Mouse (Mus musculus) myocyte (in vitro differentiated cells): ENCODE measurements at regions not wholly inside any gene's neighbourhood (a gene's known extent, or its start where the extent isn't known, plus 50 kb on each side); places are given as distances from the start of the nearest gene placed in this dataset.

Experiments used
- H3K27me3 ChIP-seq: one replicate; pipeline ENCODE4 v1.6.1; 2011; ENCODE audit not compliant: control insufficient read depth, insufficient read depth, insufficient read length
- H3K36me3 ChIP-seq: one replicate; pipeline ENCODE4 v1.6.1; 2011; ENCODE audit not compliant: control insufficient read depth, insufficient read depth
- H3K4me2 ChIP-seq: one replicate; pipeline ENCODE4 v1.6.1; 2011; ENCODE audit warnings: low read depth, control low read depth
- H3K4me3 ChIP-seq: one replicate; pipeline ENCODE4 v1.5.1; 2011; ENCODE audit warnings: mild to moderate bottlenecking, control low read depth, moderate library complexity
- H3K79me2 ChIP-seq: one replicate; pipeline ENCODE4 v1.6.1; 2011; ENCODE audit not compliant: control insufficient read depth, insufficient read depth
- H3ac ChIP-seq: one replicate; pipeline ENCODE4 v1.6.1; 2011; ENCODE audit not compliant: control insufficient read depth, insufficient read length
- CEBPB ChIP-seq: IDR thresholded peaks from 2 replicates; pipeline ENCODE4 v1.6.1; 2011; ENCODE audit warnings: mild to moderate bottlenecking, moderate library complexity; ENCODE audit not compliant: poor library complexity, insufficient read depth, severe bottlenecking
- E2F4 ChIP-seq: IDR thresholded peaks from one replicate; pipeline ENCODE4 v1.6.1; 2011; ENCODE audit warnings: mild to moderate bottlenecking, control low read depth, moderate library complexity; ENCODE audit not compliant: insufficient read depth
- MAX ChIP-seq: IDR thresholded peaks from one replicate; pipeline ENCODE4 v1.6.1; 2011; ENCODE audit warnings: low read depth, mild to moderate bottlenecking, control low read depth
- MYOD1 ChIP-seq, 3 experiments: IDR thresholded peaks; one replicate each; pipeline ENCODE4 v1.6.1; 2011; ENCODE audit warnings: control low read depth in 2 of 3, low read depth in 2 of 3, mild to moderate bottlenecking in 2 of 3, moderate library complexity in 1 of 3; ENCODE audit not compliant: insufficient read length in 2 of 3, control insufficient read depth in 1 of 3
- MYOG ChIP-seq, 3 experiments: IDR thresholded peaks; one replicate each; pipeline ENCODE4 v1.6.1; 2011; ENCODE audit warnings: control low read depth in 2 of 3, low read depth in 2 of 3, mild to moderate bottlenecking in 2 of 3; ENCODE audit not compliant: insufficient read length in 2 of 3, control insufficient read depth in 1 of 3, insufficient read depth in 1 of 3
- POLR2A ChIP-seq: IDR thresholded peaks from one replicate; pipeline ENCODE4 v1.6.1; 2011; ENCODE audit warnings: low read depth, mild to moderate bottlenecking, control low read depth, moderate library complexity; ENCODE audit not compliant: insufficient read length
- POLR2AphosphoS2 ChIP-seq: IDR thresholded peaks from one replicate; pipeline ENCODE4 v1.6.1; 2011; ENCODE audit warnings: low read depth, control low read depth; ENCODE audit not compliant: insufficient read length
- REST ChIP-seq: IDR thresholded peaks from one replicate; pipeline ENCODE4 v1.6.1; 2011; ENCODE audit warnings: mild to moderate bottlenecking, control low read depth, moderate library complexity; ENCODE audit not compliant: insufficient read depth, insufficient read length
- SRF ChIP-seq: IDR thresholded peaks from one replicate; pipeline ENCODE4 v1.6.1; 2011; ENCODE audit warnings: low read depth; ENCODE audit not compliant: control insufficient read depth, insufficient read length
- TCF12 ChIP-seq: IDR thresholded peaks from one replicate; pipeline ENCODE4 v1.6.1; 2011; ENCODE audit warnings: mild to moderate bottlenecking, control low read depth; ENCODE audit not compliant: poor library complexity, insufficient read depth, severe bottlenecking
- TCF3 ChIP-seq: IDR thresholded peaks from one replicate; pipeline ENCODE4 v1.6.1; 2011; ENCODE audit warnings: low read depth, control low read depth; ENCODE audit not compliant: insufficient read length
- USF1 ChIP-seq: IDR thresholded peaks from one replicate; pipeline ENCODE4 v1.6.1; 2011; ENCODE audit warnings: low read depth, mild to moderate bottlenecking, control low read depth, moderate library complexity

- Histone ChIP-seq H3K27me3 (no peaks in the 10 kb centered on the region), H3K79me2 (no peaks in the 10 kb centered on the region), H3ac (no peak overlapping the region), H3K4me3 (no peak overlapping the region), H3K36me3 (no peaks in the 10 kb centered on the region), H3K4me2 (no peak overlapping the region)
- no peak for TF ChIP-seq TCF3
- no peak for TF ChIP-seq REST
These were observed 666.5 kb downstream of the Cps1 start for GRCm38 (mm10) chr1:67789371-67789770.

GRCm38 (mm10) chr1:67795066-67795465 lies 672.2 kb downstream of the Cps1 start:
- Histone ChIP-seq H3K4me2 (no peak overlapping the region), H3K27me3 (no peaks in the 10 kb centered on the region), H3K79me2 (no peaks in the 10 kb centered on the region), H3K36me3 (no peaks in the 10 kb centered on the region), H3K4me3 (no peak overlapping the region), H3ac (no peak overlapping the region)
- TF ChIP-seq TCF12 = no peak
- no peak for TF ChIP-seq POLR2AphosphoS2

DNA sequence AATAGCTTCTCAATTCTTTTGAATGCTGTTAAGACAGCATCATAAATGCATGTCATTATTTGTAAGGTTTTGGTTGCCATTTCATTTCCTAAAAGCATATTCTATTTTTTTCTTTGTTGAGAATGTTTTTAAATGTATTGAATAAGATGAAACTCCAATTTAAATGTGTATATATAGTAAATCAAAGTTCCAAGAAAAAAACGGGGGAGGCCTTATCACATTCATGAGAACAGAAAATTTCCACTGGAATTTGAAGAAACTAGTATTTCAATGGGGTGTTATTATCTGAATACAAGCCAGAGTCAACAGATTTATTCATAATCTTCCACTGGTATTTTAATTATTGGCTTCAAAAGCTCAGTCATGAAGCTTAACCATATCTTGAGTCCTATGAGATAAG lies 672.7 kb downstream of the Cps1 start:
- Histone ChIP-seq H3ac (no peak overlapping the region), H3K27me3 (no peaks in the 10 kb centered on the region), H3K79me2 (no peaks in the 10 kb centered on the region), H3K36me3 (no peaks in the 10 kb centered on the region), H3K4me2 (no peak overlapping the region), H3K4me3 (no peak overlapping the region)
- TF ChIP-seq POLR2AphosphoS2 (no peak), E2F4 (no peak), REST (no peak), TCF12 (no peak), MAX (no peak), SRF (no peak), USF1 (no peak), TCF3 (no peak), CEBPB (no peak), MYOD1 (IDR thresholded peaks at IDR 0.05; ENCODE audit: control insufficient read depth in 1 of 3, insufficient read length in 2 of 3, low read depth in 2 of 3) (no peak), POLR2A (no peak), MYOG (IDR thresholded peaks at IDR 0.05; ENCODE audit: control insufficient read depth in 1 of 3, insufficient read depth in 1 of 3, insufficient read length in 2 of 3, low read depth in 2 of 3) (no peak)

DNA sequence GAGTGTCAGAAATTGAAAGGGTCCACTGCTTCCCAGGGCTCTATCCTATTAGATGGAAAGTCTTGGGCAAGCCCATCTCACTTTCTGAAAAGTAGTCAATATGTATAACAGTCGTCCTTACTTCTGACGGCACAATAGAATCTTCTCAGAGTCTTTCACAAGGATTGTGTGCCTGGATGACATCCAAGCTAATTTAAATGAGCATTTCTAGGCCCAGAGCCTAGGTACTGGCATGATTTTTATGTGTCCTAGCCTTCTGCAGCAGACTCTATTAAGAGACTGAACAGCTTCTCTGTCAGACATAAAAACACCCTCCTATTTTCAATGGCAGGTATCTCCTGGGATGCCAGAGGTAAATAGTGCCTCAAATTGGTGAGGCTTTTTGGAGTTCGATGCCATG lies 680.5 kb downstream of the Cps1 start:
- TF ChIP-seq TCF3 (no peak), TCF12 (no peak), MYOG (IDR thresholded peaks at IDR 0.05; ENCODE audit: control insufficient read depth in 1 of 3, insufficient read depth in 1 of 3, insufficient read length in 2 of 3, low read depth in 2 of 3) (no peak), POLR2AphosphoS2 (no peak), USF1 (no peak), REST (no peak), MAX (no peak), E2F4 (no peak), MYOD1 (IDR thresholded peaks at IDR 0.05; ENCODE audit: control insufficient read depth in 1 of 3, insufficient read length in 2 of 3, low read depth in 2 of 3) (no peak), POLR2A (no peak), CEBPB (no peak), SRF (no peak)
- no peak overlapping the region for H3K4me3 ChIP-seq
- no peaks in the 10 kb centered on the region for H3K79me2 ChIP-seq

DNA sequence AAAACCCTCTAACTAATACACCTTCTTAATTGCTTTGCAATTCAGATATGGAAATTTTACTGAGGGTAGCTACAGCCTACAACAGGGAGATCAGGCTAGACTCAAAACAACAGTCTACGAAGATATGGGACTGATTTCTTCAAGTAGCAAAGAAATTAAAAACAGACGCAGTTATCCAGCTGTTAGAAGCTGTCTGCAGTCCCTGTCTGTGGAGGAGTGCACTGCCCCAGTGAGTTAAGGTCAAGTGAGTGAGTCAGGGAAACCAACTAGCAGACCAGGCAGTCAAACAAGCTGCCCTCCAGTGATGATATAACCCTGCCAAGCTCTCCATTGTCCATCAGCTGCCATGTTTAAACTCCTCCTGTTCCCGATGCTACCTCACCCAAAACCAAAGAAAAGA lies 697.3 kb downstream of the Cps1 start:
- H3K4me2 ChIP-seq = no peak overlapping the region
- no peaks in the 10 kb centered on the region for H3K36me3 ChIP-seq
- H3K27me3 ChIP-seq = no peaks in the 10 kb centered on the region
- H3K79me2 ChIP-seq = no peaks in the 10 kb centered on the region
- H3ac ChIP-seq = no peak overlapping the region
- no peak overlapping the region for H3K4me3 ChIP-seq
- TF ChIP-seq MYOD1 (IDR thresholded peaks at IDR 0.05; ENCODE audit: control insufficient read depth in 1 of 3, insufficient read length in 2 of 3, low read depth in 2 of 3) (peak in 1 of 3 experiments; percentile 29), MYOG (IDR thresholded peaks at IDR 0.05; ENCODE audit: control insufficient read depth in 1 of 3, insufficient read depth in 1 of 3, insufficient read length in 2 of 3, low read depth in 2 of 3) (no peak)

More for the DNA sequence above, 680.5 kb downstream of the Cps1 start:
- H3ac ChIP-seq = no peak overlapping the region
- H3K4me2 ChIP-seq = no peak overlapping the region
- H3K36me3 ChIP-seq = no peaks in the 10 kb centered on the region
- no peaks in the 10 kb centered on the region for H3K27me3 ChIP-seq

DNA sequence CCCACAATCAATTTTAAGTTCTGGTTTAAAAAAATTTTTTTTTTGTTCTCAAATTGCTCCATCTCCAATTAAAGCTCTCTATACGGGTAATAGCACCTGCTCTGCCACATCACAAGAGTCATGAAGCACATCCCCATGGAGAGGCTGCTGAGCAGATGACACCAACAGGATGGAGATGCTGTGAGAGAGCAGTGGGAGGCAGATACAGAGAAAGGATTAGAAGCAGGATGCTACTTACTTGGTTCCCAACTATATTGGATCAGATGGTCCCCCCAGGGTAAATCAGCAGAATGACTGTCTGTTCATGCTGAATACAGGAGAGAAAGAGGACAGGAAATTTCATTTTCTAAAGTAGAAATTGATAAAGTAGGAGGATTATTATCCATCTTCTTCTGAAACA lies 725.2 kb downstream of the Cps1 start:
- no peaks in the 10 kb centered on the region for H3K79me2 ChIP-seq
- H3K36me3 ChIP-seq = no peaks in the 10 kb centered on the region
- H3K27me3 ChIP-seq = no peaks in the 10 kb centered on the region
- TF ChIP-seq USF1 (no peak), MYOD1 (IDR thresholded peaks at IDR 0.05; ENCODE audit: control insufficient read depth in 1 of 3, insufficient read length in 2 of 3, low read depth in 2 of 3) (no peak), TCF3 (no peak), POLR2A (no peak), MAX (no peak), REST (no peak), CEBPB (no peak), POLR2AphosphoS2 (no peak)
- no peak overlapping the region for H3K4me2 ChIP-seq
- no peak overlapping the region for H3ac ChIP-seq
- H3K4me3 ChIP-seq = no peak overlapping the region
